Mouse (Mus musculus) adrenal gland, adult 2 months (tissue): Measurements from ENCODE around the gene 1600002K03Rik. TPM values are rescaled to one million over a fixed set of nuclear protein-coding genes. Genes with fewer than 3 reads are reported as not detected.

Experiments used
- DNase-seq: peaks from one replicate; pipeline ENCODE4 v3.0.0; 2021
- polyA plus RNA-seq: library from polyadenylated mRNA; depleted of rRNA; stranded (reverse); fragments of >200 nt; gene quantifications from 2 replicates; pipeline ENCODE4 v1.2.3, GENCODE M21; 2012
- total RNA-seq, 2 experiments: library from RNA; stranded (reverse); gene quantifications; 2 replicates each; pipeline ENCODE4 v1.2.3; 2021

1600002K03Rik gene
- total and polyA plus RNA-seq, 3 experiments = 14.0 to 25.9 (median 21.7) TPM

- DNase-seq = peak; percentile 91
Observed at GRCm38 (mm10) chr10:80152873-80153260, 19.9 kb upstream of the 1600002K03Rik start.

GRCm38 (mm10) chr10:80153713-80154112, 19.0 kb upstream of the 1600002K03Rik start:
- no peak for DNase-seq

- no peak for DNase-seq
Observed at GRCm38 (mm10) chr10:80154384-80154783, 18.4 kb upstream of the 1600002K03Rik start.

- no peak for DNase-seq
Observed at GRCm38 (mm10) chr10:80155277-80155676, 17.5 kb upstream of the 1600002K03Rik start.

- DNase-seq = no peak
Observed at GRCm38 (mm10) chr10:80156002-80156751, 16.6 kb upstream of the 1600002K03Rik start.

- no peak for DNase-seq
Observed at GRCm38 (mm10) chr10:80156752-80157053, 16.0 kb upstream of the 1600002K03Rik start.

- DNase-seq = no peak
Observed at GRCm38 (mm10) chr10:80157141-80157929, 15.4 kb upstream of the 1600002K03Rik start.

- peak; percentile 77 for DNase-seq
Observed at GRCm38 (mm10) chr10:80158307-80158986, 14.3 kb upstream of the 1600002K03Rik start.

GRCm38 (mm10) chr10:80159021-80159560, 13.7 kb upstream of the 1600002K03Rik start:
- peak; percentile 71 for DNase-seq

GRCm38 (mm10) chr10:80159561-80160454, 12.9 kb upstream of the 1600002K03Rik start:
- peak; percentile 99 for DNase-seq

- peak; percentile 94 for DNase-seq
Observed at GRCm38 (mm10) chr10:80160455-80161371, 12.0 kb upstream of the 1600002K03Rik start.

- peak; percentile 53 for DNase-seq
Observed at GRCm38 (mm10) chr10:80161522-80162242, 11.1 kb upstream of the 1600002K03Rik start.

- peak; percentile 6 for DNase-seq
Observed at GRCm38 (mm10) chr10:80162243-80162608, 10.5 kb upstream of the 1600002K03Rik start.

GRCm38 (mm10) chr10:80162716-80163299, 9.9 kb upstream of the 1600002K03Rik start:
- peak; percentile 27 for DNase-seq

- peak; percentile 91 for DNase-seq
Observed at GRCm38 (mm10) chr10:80163721-80164120, 9.0 kb upstream of the 1600002K03Rik start.

- DNase-seq = no peak
Observed at GRCm38 (mm10) chr10:80164161-80164997, 8.4 kb upstream of the 1600002K03Rik start.

- DNase-seq = peak; percentile 97
Observed at GRCm38 (mm10) chr10:80164998-80165344, 7.8 kb upstream of the 1600002K03Rik start.

- peak; percentile 81 for DNase-seq
Observed at GRCm38 (mm10) chr10:80165392-80166128, 7.2 kb upstream of the 1600002K03Rik start, which contains the start of gene Cirbp. TSS of gene Cirbp (plus strand) at chr10:80165985.
